Mouse (Mus musculus): ENCODE data around the gene Olfr49. TPM values are rescaled to one million over a fixed set of nuclear protein-coding genes. Genes with fewer than 3 reads are reported as not detected.

Gene Olfr49
- polyA plus RNA-seq, 1 experiment from 2014 or later = not detected

GRCm38 (mm10) chr14:54300676-54301075 lies 15.9 kb upstream of the Olfr49 start:
- DNase-seq (ENCODE audit: low spot score) (no peak), ATAC-seq (ENCODE audit: low FRiP score) (no peak)
- Histone ChIP-seq H3K27ac (no peak overlapping the region), H3K4me2 (replicated peaks) (no peak overlapping the region), H3K36me3 (replicated peaks; ENCODE audit: control insufficient read depth, insufficient read depth) (no peaks in the 10 kb centered on the region), H3K27me3 (ENCODE audit: control insufficient read depth, insufficient read depth, low read length) (no peaks in the 10 kb centered on the region), H3K4me1 (replicated peaks; ENCODE audit: control insufficient read depth, insufficient read depth, low read length) (no peaks in the 10 kb centered on the region), H3K4me3 (replicated peaks; ENCODE audit: low read length) (no peak overlapping the region), H3K9ac (no peak overlapping the region), H3K9me3 (ENCODE audit: control insufficient read depth, low read length) (0 out of 2 replicates have a peak, but pooled peaks cover 4% of the 10 kb centered on the region)
- WGBS = 93% methylated on average over 3 of the region's 3 CpGs

GRCm38 (mm10) chr14:54300136-54300535 lies 15.4 kb upstream of the Olfr49 start:
- H3K27ac ChIP-seq = no peak overlapping the region
- 87% methylated on average over 5 of the region's 5 CpGs for WGBS
- no peaks in the 10 kb centered on the region for H3K36me3 ChIP-seq (replicated peaks; ENCODE audit: control insufficient read depth, insufficient read depth)
- H3K4me3 ChIP-seq (replicated peaks; ENCODE audit: low read length) = no peak overlapping the region
- no peak for DNase-seq (ENCODE audit: low spot score)
- ATAC-seq (ENCODE audit: low FRiP score) = no peak
- H3K9me3 ChIP-seq (ENCODE audit: control insufficient read depth, low read length) = 0 out of 2 replicates have a peak, but pooled peaks cover 4% of the 10 kb centered on the region
- H3K27me3 ChIP-seq (ENCODE audit: control insufficient read depth, insufficient read depth, low read length) = no peaks in the 10 kb centered on the region
- H3K4me1 ChIP-seq (replicated peaks; ENCODE audit: control insufficient read depth, insufficient read depth, low read length) = no peaks in the 10 kb centered on the region
- H3K9ac ChIP-seq = no peak overlapping the region
- H3K4me2 ChIP-seq (replicated peaks) = no peak overlapping the region

- no peaks in the 10 kb centered on the region for H3K27me3 ChIP-seq (ENCODE audit: control insufficient read depth, insufficient read depth, low read length)
- no peaks in the 10 kb centered on the region for H3K4me1 ChIP-seq (replicated peaks; ENCODE audit: control insufficient read depth, insufficient read depth, low read length)
- no peak for DNase-seq (ENCODE audit: low spot score)
- H3K9ac ChIP-seq = no peak overlapping the region
- no peak for ATAC-seq (ENCODE audit: low FRiP score)
- no peak overlapping the region for H3K4me2 ChIP-seq (replicated peaks)
- H3K36me3 ChIP-seq (replicated peaks; ENCODE audit: control insufficient read depth, insufficient read depth) = no peaks in the 10 kb centered on the region
- no peak overlapping the region for H3K27ac ChIP-seq
- H3K4me3 ChIP-seq (replicated peaks; ENCODE audit: low read length) = no peak overlapping the region
- H3K9me3 ChIP-seq (ENCODE audit: control insufficient read depth, low read length) = no peaks in the 10 kb centered on the region
- WGBS = 85% methylated on average over 2 of the region's 2 CpGs
These were observed 8.3 kb downstream of the Olfr49 start for GRCm38 (mm10) chr14:54276446-54276845.

GRCm38 (mm10) chr14:54272696-54273095 lies 12.0 kb downstream of the Olfr49 start:
- Histone ChIP-seq H3K9ac (no peak overlapping the region), H3K9me3 (ENCODE audit: control insufficient read depth, low read length) (no peaks in the 10 kb centered on the region), H3K4me1 (replicated peaks; ENCODE audit: control insufficient read depth, insufficient read depth, low read length) (no peaks in the 10 kb centered on the region), H3K27me3 (ENCODE audit: control insufficient read depth, insufficient read depth, low read length) (no peaks in the 10 kb centered on the region), H3K36me3 (replicated peaks; ENCODE audit: control insufficient read depth, insufficient read depth) (peaks cover 7% of the 10 kb centered on the region; the same call in 1 of the 2 replicates), H3K4me2 (replicated peaks) (no peak overlapping the region), H3K27ac (no peak overlapping the region), H3K4me3 (replicated peaks; ENCODE audit: low read length) (no peak overlapping the region)
- DNase-seq (ENCODE audit: low spot score) = no peak
- ATAC-seq (ENCODE audit: low FRiP score) = no peak
- 88% methylated on average over 3 of the region's 3 CpGs for WGBS

- DNase-seq (ENCODE audit: low spot score) (no peak), ATAC-seq (ENCODE audit: low FRiP score) (no peak)
- no peak overlapping the region for H3K27ac ChIP-seq
- H3K36me3 ChIP-seq (replicated peaks; ENCODE audit: control insufficient read depth, insufficient read depth) = peaks cover 7% of the 10 kb centered on the region; the same call in 1 of the 2 replicates
- H3K4me3 ChIP-seq (replicated peaks; ENCODE audit: low read length) = no peak overlapping the region
- 84% methylated on average over 3 of the region's 3 CpGs for WGBS
- no peaks in the 10 kb centered on the region for H3K4me1 ChIP-seq (replicated peaks; ENCODE audit: control insufficient read depth, insufficient read depth, low read length)
- H3K4me2 ChIP-seq (replicated peaks) = no peak overlapping the region
- no peaks in the 10 kb centered on the region for H3K27me3 ChIP-seq (ENCODE audit: control insufficient read depth, insufficient read depth, low read length)
- no peaks in the 10 kb centered on the region for H3K9me3 ChIP-seq (ENCODE audit: control insufficient read depth, low read length)
- H3K9ac ChIP-seq = no peak overlapping the region
These were observed 12.6 kb downstream of the Olfr49 start for GRCm38 (mm10) chr14:54271976-54272606.

GRCm38 (mm10) chr14:54270413-54270812 lies 14.3 kb downstream of the Olfr49 start:
- H3K4me1 ChIP-seq (replicated peaks; ENCODE audit: control insufficient read depth, insufficient read depth, low read length) = no peaks in the 10 kb centered on the region
- H3K4me2 ChIP-seq (replicated peaks) = no peak overlapping the region
- no peak overlapping the region for H3K4me3 ChIP-seq (replicated peaks; ENCODE audit: low read length)
- peaks cover 11% of the 10 kb centered on the region for H3K36me3 ChIP-seq (replicated peaks; ENCODE audit: control insufficient read depth, insufficient read depth)
- WGBS = 89% methylated on average over 3 of the region's 3 CpGs
- H3K9me3 ChIP-seq (ENCODE audit: control insufficient read depth, low read length) = no peaks in the 10 kb centered on the region
- DNase-seq (ENCODE audit: low spot score) = no peak
- no peaks in the 10 kb centered on the region for H3K27me3 ChIP-seq (ENCODE audit: control insufficient read depth, insufficient read depth, low read length)
- ATAC-seq (ENCODE audit: low FRiP score) = no peak
- no peak overlapping the region for H3K27ac ChIP-seq
- H3K9ac ChIP-seq = no peak overlapping the region

GRCm38 (mm10) chr14:54269566-54269965 lies 15.2 kb downstream of the Olfr49 start:
- WGBS = 95% methylated on average over 3 of the region's 3 CpGs
- no peak overlapping the region for H3K9ac ChIP-seq
- no peak for DNase-seq (ENCODE audit: low spot score)

GRCm38 (mm10) chr14:54267966-54268365 lies 16.8 kb downstream of the Olfr49 start:
- DNase-seq (ENCODE audit: low spot score) (no peak), ATAC-seq (ENCODE audit: low FRiP score) (no peak)
- H3K27me3 ChIP-seq (ENCODE audit: control insufficient read depth, insufficient read depth, low read length) = no peaks in the 10 kb centered on the region
- 92% methylated on average over 10 of the region's 10 CpGs for WGBS
- no peaks in the 10 kb centered on the region for H3K4me1 ChIP-seq (replicated peaks; ENCODE audit: control insufficient read depth, insufficient read depth, low read length)
- no peak overlapping the region for H3K27ac ChIP-seq
- H3K9ac ChIP-seq = no peak overlapping the region
- H3K36me3 ChIP-seq (replicated peaks; ENCODE audit: control insufficient read depth, insufficient read depth) = peaks cover 11% of the 10 kb centered on the region
- no peak overlapping the region for H3K4me3 ChIP-seq (replicated peaks; ENCODE audit: low read length)
- H3K4me2 ChIP-seq (replicated peaks) = no peak overlapping the region
- H3K9me3 ChIP-seq (ENCODE audit: control insufficient read depth, low read length) = no peaks in the 10 kb centered on the region

More at GRCm38 (mm10) chr14:54269566-54269965, 15.2 kb downstream of the Olfr49 start:
- no peak for ATAC-seq (ENCODE audit: low FRiP score)
- peaks cover 11% of the 10 kb centered on the region for H3K36me3 ChIP-seq (replicated peaks; ENCODE audit: control insufficient read depth, insufficient read depth)
- H3K4me3 ChIP-seq (replicated peaks; ENCODE audit: low read length) = no peak overlapping the region
- H3K4me2 ChIP-seq (replicated peaks) = no peak overlapping the region
- no peaks in the 10 kb centered on the region for H3K9me3 ChIP-seq (ENCODE audit: control insufficient read depth, low read length)
- H3K4me1 ChIP-seq (replicated peaks; ENCODE audit: control insufficient read depth, insufficient read depth, low read length) = no peaks in the 10 kb centered on the region
- no peaks in the 10 kb centered on the region for H3K27me3 ChIP-seq (ENCODE audit: control insufficient read depth, insufficient read depth, low read length)
- no peak overlapping the region for H3K27ac ChIP-seq

GRCm38 (mm10) chr14:54265951-54266350 lies 18.8 kb downstream of the Olfr49 start:
- WGBS = 74% methylated on average over 6 of the region's 6 CpGs
- H3K4me3 ChIP-seq (replicated peaks; ENCODE audit: low read length) = no peak overlapping the region
- no peak overlapping the region for H3K27ac ChIP-seq
- H3K9ac ChIP-seq = no peak overlapping the region
- H3K9me3 ChIP-seq (ENCODE audit: control insufficient read depth, low read length) = no peaks in the 10 kb centered on the region
- H3K4me1 ChIP-seq (replicated peaks; ENCODE audit: control insufficient read depth, insufficient read depth, low read length) = no peaks in the 10 kb centered on the region
- DNase-seq (ENCODE audit: low spot score) = no peak
- no peaks in the 10 kb centered on the region for H3K27me3 ChIP-seq (ENCODE audit: control insufficient read depth, insufficient read depth, low read length)
- H3K4me2 ChIP-seq (replicated peaks) = no peak overlapping the region
- peaks cover 11% of the 10 kb centered on the region for H3K36me3 ChIP-seq (replicated peaks; ENCODE audit: control insufficient read depth, insufficient read depth)
- ATAC-seq (ENCODE audit: low FRiP score) = no peak

- no peak overlapping the region for H3K9ac ChIP-seq
- 0 out of 2 replicates have a peak, but pooled peaks cover 3% of the 10 kb centered on the region for H3K27me3 ChIP-seq (ENCODE audit: control insufficient read depth, insufficient read depth, low read length)
- no peak overlapping the region for H3K27ac ChIP-seq
- H3K4me2 ChIP-seq (replicated peaks) = no peak overlapping the region
- no peaks in the 10 kb centered on the region for H3K9me3 ChIP-seq (ENCODE audit: control insufficient read depth, low read length)
- peaks cover 11% of the 10 kb centered on the region for H3K36me3 ChIP-seq (replicated peaks; ENCODE audit: control insufficient read depth, insufficient read depth)
- no peaks in the 10 kb centered on the region for H3K4me1 ChIP-seq (replicated peaks; ENCODE audit: control insufficient read depth, insufficient read depth, low read length)
- WGBS = 41% methylated on average over 10 of the region's 10 CpGs
- no peak for DNase-seq (ENCODE audit: low spot score)
- ATAC-seq (ENCODE audit: low FRiP score) = no peak
- no peak overlapping the region for H3K4me3 ChIP-seq (replicated peaks; ENCODE audit: low read length)
These were observed 19.6 kb downstream of the Olfr49 start for GRCm38 (mm10) chr14:54265093-54265492.

Data from hindbrain, embryonic 14.5 days (tissue).